Mouse (Mus musculus) cerebellum, adult 2 months (tissue): ENCODE results near the gene Shoc2. TPM values are rescaled to one million over a fixed set of nuclear protein-coding genes. Genes with fewer than 3 reads are reported as not detected.
"Not testable (repeated sequence)": the region's sequence is repeated elsewhere in the genome, so short reads cannot be mapped to it uniquely, and the experiment has no call there.

Experiments used
- DNase-seq, 2 experiments: peaks; one replicate each; pipeline ENCODE4 v3.0.0; 2021
- H3K27ac ChIP-seq: fragments of 200-500 bp; 2 replicates; pipeline ENCODE4 v1.5.1; 2012; ENCODE audit warnings: low read length, control low read depth, inconsistent platforms; ENCODE audit not compliant: insufficient read depth
- H3K27me3 ChIP-seq: fragments of 200-500 bp; 2 replicates; pipeline ENCODE4 v1.6.1; 2012; ENCODE audit warnings: inconsistent platforms, mild to moderate bottlenecking, low read length, moderate library complexity; ENCODE audit not compliant: control insufficient read depth, insufficient read depth
- H3K4me1 ChIP-seq: fragments of 200-500 bp; 2 replicates; pipeline ENCODE4 v1.6.1; 2011; ENCODE audit warnings: low read length; ENCODE audit not compliant: control insufficient read depth, insufficient read depth
- H3K4me3 ChIP-seq: fragments of 200-500 bp; replicated peaks from 2 replicates; pipeline ENCODE3; 2011; ENCODE audit warnings: mild to moderate bottlenecking, low read depth, low read length, control low read depth; ENCODE audit not compliant: insufficient read depth
- CTCF ChIP-seq: fragments of 200-500 bp; IDR thresholded peaks from 2 replicates; pipeline ENCODE4 v1.5.1; 2011; ENCODE audit warnings: low read depth, mild to moderate bottlenecking, control low read depth, low read length, moderate library complexity, borderline replicate concordance; ENCODE audit not compliant: insufficient read depth
- POLR2A ChIP-seq: fragments of 200-500 bp; IDR thresholded peaks from 2 replicates; pipeline ENCODE4 v1.6.1; 2011; ENCODE audit warnings: low read length, control low read depth, borderline replicate concordance; ENCODE audit not compliant: insufficient read depth
- WGBS: fragments of 180-500 bp; shearing (Covaris S2); methylation state at CpG from one replicate; pipeline ENCODE4 v1.1.7; 2018; 5-methylcytosine and 5-hydroxymethylcytosine counted together
- polyA plus RNA-seq: library from polyadenylated mRNA; depleted of rRNA; stranded (reverse); fragments of >200 nt; gene quantifications from 2 replicates; pipeline ENCODE4 v1.2.3, GENCODE M21; 2012

Gene Shoc2
- polyA plus RNA-seq, 1 experiment, result 31.9 TPM

DNA sequence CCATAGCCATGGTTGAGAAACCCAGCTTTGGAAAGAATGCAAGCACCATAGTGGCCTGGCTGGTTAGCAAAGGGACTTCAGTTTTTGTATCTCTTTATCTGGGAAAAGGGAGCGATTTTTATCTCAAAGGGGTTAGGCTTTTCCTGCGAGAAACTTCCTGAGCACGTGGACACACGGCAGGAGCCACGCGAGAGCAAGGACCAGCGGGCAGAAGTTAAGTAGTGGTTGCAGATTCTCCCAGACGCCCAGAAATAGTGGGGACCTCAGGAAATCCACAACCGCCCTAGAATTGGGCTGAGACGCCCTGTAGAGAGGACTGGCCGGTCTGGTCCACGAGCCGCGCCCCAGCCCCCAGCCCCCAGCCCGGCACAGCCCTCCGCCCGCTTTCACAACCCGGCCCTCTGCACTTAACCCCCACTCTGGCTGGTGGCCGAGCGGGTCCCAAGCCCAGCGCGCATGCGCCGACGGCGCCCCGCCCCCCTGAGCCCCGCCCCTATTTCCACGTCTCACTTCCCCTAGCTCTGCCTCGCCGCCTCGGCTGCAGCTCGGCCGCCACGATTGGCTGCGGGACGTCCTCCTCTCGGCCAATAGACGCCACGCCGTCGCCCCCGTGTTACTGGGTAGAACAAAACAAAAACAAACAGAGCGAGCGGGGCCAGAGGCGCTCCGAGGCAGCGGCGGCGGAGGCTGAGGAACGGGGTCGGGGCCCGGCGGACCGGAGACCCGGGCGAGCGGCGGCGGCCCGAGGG is 41.2 kb upstream of the Shoc2 start:
- WGBS, result 2% methylated on average over 61 of the region's 61 CpGs
- peak; percentile 73 for TF ChIP-seq POLR2A
- no peak for TF ChIP-seq CTCF

DNA sequence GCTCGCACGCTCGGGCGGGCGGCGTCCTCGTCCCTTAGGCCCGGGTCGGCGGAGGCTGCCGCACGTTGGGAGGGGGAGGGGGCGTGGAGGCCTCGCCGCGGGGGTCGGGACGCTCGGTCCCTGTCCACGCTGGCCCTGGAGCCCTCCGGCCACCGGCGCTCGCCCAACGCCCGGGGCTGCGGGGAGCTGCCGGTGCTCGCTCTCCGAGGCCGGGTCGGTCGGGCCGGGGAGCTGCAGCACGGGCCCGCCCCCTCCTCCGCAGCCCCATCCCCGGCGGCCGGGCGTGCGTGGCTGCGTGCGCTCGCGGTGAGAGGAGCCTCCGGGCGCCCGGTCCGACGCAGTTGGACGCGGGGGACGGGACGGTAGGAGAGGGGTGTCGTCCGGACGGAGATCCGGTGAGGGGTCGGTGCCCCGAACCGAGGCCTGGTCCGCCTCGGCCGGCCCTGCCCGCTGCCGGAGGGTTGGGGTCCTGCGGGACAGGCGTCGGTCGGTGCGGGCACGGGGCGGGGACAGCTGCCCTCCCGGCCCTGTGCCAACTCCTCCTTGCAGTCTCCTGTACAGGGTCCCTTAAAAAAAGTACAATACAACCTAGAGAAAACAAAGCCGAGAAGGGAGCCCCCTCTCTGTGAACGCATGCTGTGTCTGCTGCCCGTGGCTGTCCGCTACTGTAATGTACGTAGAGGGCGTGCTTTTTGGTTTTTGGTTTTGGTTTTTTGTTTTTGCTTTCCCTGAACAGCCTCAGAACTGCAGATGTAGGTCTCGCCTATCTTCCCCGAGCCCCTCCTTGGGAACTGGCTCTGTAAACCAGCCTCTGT is 40.4 kb upstream of the Shoc2 start:
- TF ChIP-seq CTCF (no peak), POLR2A (no peak)
- Histone ChIP-seq H3K4me3 (peak overlapping the region; percentile 61), H3K4me1 (peaks cover 9% of the 10 kb centered on the region), H3K27me3 (no peaks in the 10 kb centered on the region), H3K27ac (peak overlapping the region; percentile 65)
- WGBS, result 1% methylated on average over 82 of the region's 83 CpGs
- peak; percentile 57 to 70 for DNase-seq

More for the DNA sequence above, 41.2 kb upstream of the Shoc2 start:
- H3K4me3 ChIP-seq, result peak overlapping the region; percentile 61
- peak overlapping the region; percentile 77 for H3K27ac ChIP-seq
- DNase-seq, result peak; percentile 94 to 97
- no peaks in the 10 kb centered on the region for H3K27me3 ChIP-seq
- H3K4me1 ChIP-seq, result peaks cover 9% of the 10 kb centered on the region

DNA sequence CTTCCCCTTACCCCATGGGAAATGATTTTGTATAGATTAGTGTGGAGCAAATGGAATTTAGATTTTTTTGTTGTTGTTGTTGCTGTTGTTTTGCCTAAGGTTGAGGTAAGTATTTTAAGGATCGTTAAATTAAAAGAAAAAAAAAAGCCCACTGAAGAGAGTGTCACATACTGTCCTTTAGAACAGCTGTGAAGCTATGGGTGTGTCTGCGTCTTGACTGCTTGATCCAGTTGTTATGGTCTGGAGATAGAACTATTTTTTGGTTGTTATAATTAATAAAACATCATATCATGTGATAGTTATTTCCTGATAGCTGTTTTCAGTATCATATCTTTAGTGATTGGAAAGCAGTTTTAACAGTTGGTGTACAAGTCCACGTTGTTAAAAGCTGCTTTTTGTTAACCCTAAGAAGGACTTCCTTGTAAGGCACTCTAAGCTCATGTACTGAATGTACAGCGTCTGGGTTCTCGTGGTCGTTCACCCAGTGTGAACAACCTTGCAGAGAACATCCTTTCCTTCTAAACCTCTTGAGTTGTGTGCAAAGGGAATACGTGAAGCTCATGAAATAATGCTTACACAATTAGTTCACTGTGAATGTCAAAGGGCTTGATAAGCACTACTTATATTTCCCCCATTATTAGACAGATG is 39.1 kb upstream of the Shoc2 start:
- H3K4me3 ChIP-seq, result no peak overlapping the region
- no peak overlapping the region for H3K27ac ChIP-seq
- 21% methylated on average over 7 of the region's 7 CpGs for WGBS
- H3K4me1 ChIP-seq, result peaks cover 9% of the 10 kb centered on the region
- TF ChIP-seq POLR2A (no peak), CTCF (no peak)
- H3K27me3 ChIP-seq, result no peaks in the 10 kb centered on the region
- DNase-seq, result no peak

DNA sequence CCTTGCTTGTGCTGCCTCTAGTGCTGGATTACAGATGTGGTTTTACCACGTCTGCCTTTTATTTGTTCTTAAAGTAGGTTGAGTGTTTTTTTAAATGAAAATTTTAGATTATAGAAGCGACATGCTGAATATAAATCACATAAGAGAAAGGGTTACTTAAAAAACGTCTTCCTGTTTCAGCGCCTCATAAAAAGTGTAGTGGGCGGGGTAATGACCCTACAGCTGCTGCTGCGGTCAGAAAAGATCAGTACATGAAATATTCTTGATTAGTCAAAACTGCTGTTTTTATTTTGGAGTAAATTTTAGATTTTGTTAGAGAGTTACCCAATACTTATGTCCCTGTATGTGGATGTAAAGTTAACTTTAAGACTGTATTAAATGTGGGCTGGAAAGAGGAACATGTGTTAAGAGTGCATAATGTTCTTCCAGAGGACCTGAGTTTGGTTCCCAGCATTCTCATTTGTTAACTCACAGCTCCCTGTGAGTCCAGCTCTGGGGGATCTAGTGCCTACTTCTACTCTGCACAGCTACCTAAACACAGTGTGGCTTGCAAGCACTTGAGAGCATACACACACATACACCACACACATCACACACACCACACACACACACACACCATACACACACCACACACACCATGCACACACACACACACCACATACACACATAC is 37.9 kb upstream of the Shoc2 start:
- no peak overlapping the region for H3K27ac ChIP-seq
- WGBS, result 67% methylated on average over 6 of the region's 6 CpGs
- no peaks in the 10 kb centered on the region for H3K27me3 ChIP-seq
- no peak overlapping the region for H3K4me3 ChIP-seq
- no peak for TF ChIP-seq POLR2A
- TF ChIP-seq CTCF, result no peak
- DNase-seq, result no peak
- peaks cover 9% of the 10 kb centered on the region for H3K4me1 ChIP-seq

DNA sequence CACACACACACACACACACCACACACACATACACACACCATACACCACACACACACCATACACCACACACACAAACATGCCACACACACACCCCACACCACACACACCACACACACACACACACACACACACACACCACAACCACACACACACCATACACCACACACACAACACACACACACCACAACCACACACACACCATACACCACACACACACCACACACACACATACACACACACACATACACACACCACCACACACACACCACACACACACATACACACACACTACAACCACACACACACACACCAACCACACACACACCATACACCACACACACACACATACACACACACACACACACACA is 37.4 kb upstream of the Shoc2 start:
- not testable (repeated sequence) for H3K27me3 ChIP-seq, DNase-seq, H3K27ac ChIP-seq, H3K4me3 ChIP-seq, H3K4me1 ChIP-seq

DNA sequence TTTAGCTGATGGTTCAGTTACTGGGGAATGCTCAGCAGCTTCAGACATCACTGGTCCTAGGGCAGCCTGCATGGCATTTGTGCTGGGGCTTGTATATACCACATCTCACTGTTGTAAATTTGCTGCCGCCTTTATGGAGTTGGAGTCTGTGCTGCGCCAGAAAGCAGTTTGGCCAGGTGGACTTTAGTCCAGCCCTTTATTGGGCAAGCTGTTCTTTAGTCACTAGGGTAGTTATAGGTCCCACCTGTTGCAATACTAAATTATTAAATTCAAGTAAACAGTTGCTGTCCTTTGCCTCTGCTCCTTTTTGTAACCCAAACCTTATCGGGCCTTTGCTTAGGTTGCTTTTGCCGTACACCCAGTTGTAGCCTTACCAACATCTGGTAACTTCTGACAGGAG is 29.2 kb upstream of the Shoc2 start:
- no peak overlapping the region for H3K27ac ChIP-seq
- DNase-seq, result no peak
- TF ChIP-seq CTCF, result no peak
- TF ChIP-seq POLR2A, result no peak
- H3K4me1 ChIP-seq, result no peaks in the 10 kb centered on the region
- WGBS, result 94% methylated on average over 4 of the region's 4 CpGs
- no peaks in the 10 kb centered on the region for H3K27me3 ChIP-seq
- H3K4me3 ChIP-seq, result no peak overlapping the region

DNA sequence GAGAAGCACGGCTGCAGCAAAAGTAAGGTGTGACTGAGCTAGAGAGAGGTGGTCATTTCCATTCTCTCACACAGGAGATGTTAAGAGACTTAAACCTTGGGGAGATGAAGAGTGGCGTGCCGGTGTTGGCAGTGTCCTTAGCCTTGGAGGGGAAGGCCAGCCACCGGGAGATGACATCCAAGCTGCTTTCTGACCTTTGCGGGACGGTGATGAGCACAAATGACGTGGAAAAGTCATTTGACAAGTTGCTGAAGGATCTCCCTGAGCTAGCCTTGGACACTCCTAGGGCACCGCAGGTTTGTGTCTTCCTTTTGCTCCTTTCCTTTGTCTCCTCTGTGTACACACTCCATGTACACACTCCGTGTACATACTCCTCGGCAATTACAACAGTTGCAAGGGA is 24.6 kb upstream of the Shoc2 start:
- TF ChIP-seq POLR2A, result no peak
- no peak for TF ChIP-seq CTCF
- H3K4me3 ChIP-seq, result no peak overlapping the region
- H3K4me1 ChIP-seq, result no peaks in the 10 kb centered on the region
- 86% methylated on average over 10 of the region's 10 CpGs for WGBS
- no peak for DNase-seq
- no peak overlapping the region for H3K27ac ChIP-seq
- no peaks in the 10 kb centered on the region for H3K27me3 ChIP-seq

DNA sequence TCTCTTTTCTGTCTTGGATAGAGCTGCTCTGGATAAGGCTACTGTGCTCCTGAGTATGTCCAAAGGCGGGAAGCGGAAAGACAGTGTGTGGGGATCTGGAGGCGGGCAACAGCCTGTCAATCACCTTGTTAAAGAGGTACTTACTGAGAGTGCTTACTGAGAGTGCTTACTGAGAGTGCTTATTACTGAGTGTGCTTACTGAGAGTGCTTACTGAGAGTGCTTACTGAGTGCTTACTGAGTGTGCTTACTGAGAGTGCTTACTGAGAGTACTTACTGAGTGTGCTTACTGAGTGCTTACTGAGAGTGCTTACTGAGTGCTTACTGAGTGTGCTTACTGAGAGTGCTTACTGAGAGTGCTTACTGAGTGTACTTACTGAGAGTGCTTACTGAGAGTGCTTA is 22.1 kb upstream of the Shoc2 start:
- WGBS, result 86% methylated on average over 3 of the region's 3 CpGs
- not testable (repeated sequence) for H3K4me3 ChIP-seq, DNase-seq, H3K27ac ChIP-seq, H3K4me1 ChIP-seq, H3K27me3 ChIP-seq
